Mouse (Mus musculus) G1E (cell line): Measurements from ENCODE around the gene Sectm1a.

ENCODE experiments used
- CTCF ChIP-seq: IDR thresholded peaks from 2 replicates; pipeline ENCODE4 v1.5.1; 2012; ENCODE audit warnings: low read depth, low read length, inconsistent platforms, mixed read lengths
- GATA1 ChIP-seq: IDR thresholded peaks from 2 replicates; pipeline ENCODE4 v1.6.1; 2012; ENCODE audit warnings: borderline replicate concordance, low read length, inconsistent platforms, mixed read lengths
- GATA2 ChIP-seq: IDR thresholded peaks from 2 replicates; pipeline ENCODE4 v1.6.1; 2012; ENCODE audit warnings: low read depth, low read length, inconsistent platforms, borderline replicate concordance
- POLR2AphosphoS5 ChIP-seq: IDR thresholded peaks from 2 replicates; pipeline ENCODE4 v1.6.1; 2012; ENCODE audit warnings: low read depth, low read length, inconsistent platforms; ENCODE audit not compliant: insufficient replicate concordance
- TAL1 ChIP-seq: conservative IDR thresholded peaks from 2 replicates; pipeline ENCODE4 v1.6.1; 2012; ENCODE audit warnings: low read depth, low read length, inconsistent platforms, mixed read lengths

- TF ChIP-seq CTCF (no peak), GATA2 (no peak), GATA1 (no peak), TAL1 (no peak), POLR2AphosphoS5 (no peak)
These were observed 37.1 kb upstream of the Sectm1a start for GRCm38 (mm10) chr11:121118106-121118505.
